Mouse (Mus musculus) G1E-ER4 (cell line): ENCODE results near the gene Fam166a. TPM values are rescaled to one million over a fixed set of nuclear protein-coding genes. Genes with fewer than 3 reads are reported as not detected.

Experiments used
- GATA1 ChIP-seq: IDR thresholded peaks from one replicate; pipeline ENCODE4 v1.8.0; 2012; ENCODE audit warnings: low read length, inconsistent platforms
- polyA plus RNA-seq: library from polyadenylated mRNA; stranded (reverse); fragments of >175 nt; gene quantifications from 2 replicates; pipeline ENCODE4 v1.2.3, GENCODE M21; 2012

The Fam166a gene
- polyA plus RNA-seq, 1 experiment: 0.09 TPM

GRCm38 (mm10) chr2:25197191-25197590 lies 21.4 kb upstream of the Fam166a start:
- TF ChIP-seq GATA1: no peak

- TF ChIP-seq GATA1: no peak
Observed at GRCm38 (mm10) chr2:25197946-25198345, 20.6 kb upstream of the Fam166a start.

DNA sequence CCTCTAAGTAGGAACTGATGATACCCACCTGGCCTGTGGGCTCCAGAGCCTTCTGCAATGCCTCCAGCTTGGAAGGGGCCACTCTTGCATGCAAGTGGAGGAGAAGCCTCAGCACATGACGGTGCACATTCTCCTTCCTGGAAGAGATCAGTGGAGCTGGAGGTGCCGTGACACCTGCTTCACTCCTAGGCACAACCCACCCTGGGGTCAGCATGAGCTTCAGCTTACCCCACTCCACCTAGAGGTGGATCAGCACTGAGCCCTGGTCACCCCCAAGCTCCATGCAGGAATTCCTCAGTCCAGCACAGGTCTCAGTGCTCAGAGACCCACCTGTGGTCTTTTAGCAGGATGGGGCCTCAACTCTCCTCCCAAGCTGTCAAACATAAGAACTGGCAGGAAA lies 17.9 kb upstream of the Fam166a start:
- no peak for TF ChIP-seq GATA1

- no peak for TF ChIP-seq GATA1
Observed at GRCm38 (mm10) chr2:25203631-25204214, 14.8 kb upstream of the Fam166a start.

- no peak for TF ChIP-seq GATA1
Observed at GRCm38 (mm10) chr2:25207593-25207992, 11.0 kb upstream of the Fam166a start.

GRCm38 (mm10) chr2:25210686-25211085 lies 7.9 kb upstream of the Fam166a start:
- TF ChIP-seq GATA1: no peak

DNA sequence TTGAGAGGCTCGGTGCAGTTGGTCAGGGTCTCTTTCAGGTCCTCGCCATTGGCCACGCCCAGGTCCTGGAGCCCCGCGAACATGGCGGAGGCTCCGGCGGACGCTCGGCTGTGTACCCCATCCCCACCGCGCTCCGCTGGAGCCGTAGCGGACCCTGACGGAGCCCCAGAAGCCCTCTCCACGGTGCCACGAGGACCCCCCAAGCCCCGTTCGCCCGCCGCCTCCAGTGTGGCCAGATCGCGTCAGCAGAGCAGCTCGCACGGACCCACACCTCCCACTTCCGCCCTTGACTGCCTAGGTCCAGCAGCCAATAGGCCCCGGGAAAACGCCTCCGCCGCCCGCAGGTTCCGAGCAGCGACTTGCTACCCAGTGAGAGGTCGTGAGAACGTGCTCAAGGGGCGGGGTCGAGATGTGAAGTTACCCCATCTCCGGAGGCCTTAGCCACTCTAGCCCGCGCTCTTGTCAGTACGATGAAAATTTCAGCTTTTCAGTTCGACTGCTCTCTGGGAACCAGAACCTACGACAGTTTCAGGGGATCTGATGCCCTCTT lies 7.3 kb upstream of the Fam166a start, which contains the start of gene Nelfb:
Nelfb (minus strand) TSS at position 369 of the 550 bp plus-strand sequence.
- TF ChIP-seq GATA1: no peak

DNA sequence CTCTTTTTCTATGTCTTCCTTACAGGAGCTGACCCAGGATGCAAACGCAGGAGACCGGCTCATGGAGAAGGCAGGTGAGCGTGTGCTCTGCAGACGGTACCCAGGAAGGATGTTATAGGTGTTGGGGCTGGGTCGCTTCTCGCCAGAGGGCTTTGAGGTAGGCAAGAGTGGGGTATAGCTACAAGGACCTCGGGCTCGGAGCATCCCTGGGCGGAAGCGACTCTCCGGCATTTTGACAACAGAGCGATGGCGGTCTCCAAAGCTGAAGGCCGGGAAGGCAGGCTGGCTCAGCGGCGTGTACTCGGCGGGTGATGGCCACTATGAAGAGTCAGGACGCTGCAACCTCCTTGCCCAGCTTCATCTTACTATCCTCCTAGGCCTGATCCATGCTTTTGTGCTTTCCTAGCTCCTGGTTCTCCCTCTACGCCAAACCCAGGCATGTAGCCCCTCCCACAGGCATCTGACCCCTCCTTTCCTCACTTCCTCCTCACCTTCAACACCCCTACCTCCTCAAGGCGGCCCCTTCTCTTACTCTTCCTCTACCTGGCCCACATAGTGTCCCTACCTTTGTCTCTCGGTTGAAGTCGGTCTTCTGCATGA lies 5.2 kb upstream of the Fam166a start:
- no peak for TF ChIP-seq GATA1

- TF ChIP-seq GATA1: no peak
Observed at GRCm38 (mm10) chr2:25214444-25214843, 4.1 kb upstream of the Fam166a start, which contains the start of gene Stpg3. Gene Stpg3, minus strand, starts transcription at chr2:25214637.

- no peak for TF ChIP-seq GATA1
Observed at GRCm38 (mm10) chr2:25217666-25218065, 879 bp upstream of the Fam166a start.

DNA sequence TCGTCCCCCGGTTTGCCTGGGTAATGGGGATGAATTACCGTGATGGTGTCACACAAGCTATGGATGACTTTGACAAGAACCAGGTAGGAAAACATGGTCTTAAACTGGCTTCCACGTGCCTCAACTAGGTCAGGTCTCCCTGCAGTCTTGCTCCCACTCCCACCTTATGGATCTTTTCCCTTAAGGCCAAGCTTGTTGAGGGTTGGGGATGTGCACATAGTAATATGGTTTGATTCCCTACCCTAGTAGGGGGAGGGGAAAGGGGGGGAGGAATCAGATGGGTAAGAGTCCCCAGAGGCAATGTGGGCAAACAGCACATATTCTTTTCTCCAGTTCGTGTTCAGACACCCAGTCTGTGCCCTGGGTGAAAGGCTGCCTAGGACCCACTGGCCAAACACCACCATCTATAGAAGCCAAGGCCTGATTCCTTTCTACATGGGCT lies 2.8 kb downstream of the Fam166a start:
- no peak for TF ChIP-seq GATA1

- no peak for TF ChIP-seq GATA1
Observed at GRCm38 (mm10) chr2:25223681-25224491, 5.3 kb downstream of the Fam166a start.

GRCm38 (mm10) chr2:25224492-25224765 lies 5.9 kb downstream of the Fam166a start, which contains the start of gene Tubb4b:
Gene Tubb4b, minus strand, starts transcription at chr2:25224702.
- no peak for TF ChIP-seq GATA1

GRCm38 (mm10) chr2:25224766-25225752 lies 6.5 kb downstream of the Fam166a start:
- TF ChIP-seq GATA1: no peak

GRCm38 (mm10) chr2:25225811-25226379 lies 7.3 kb downstream of the Fam166a start:
- TF ChIP-seq GATA1: no peak

- no peak for TF ChIP-seq GATA1
Observed at GRCm38 (mm10) chr2:25226864-25227263, 8.3 kb downstream of the Fam166a start.
